Mouse (Mus musculus) urinary bladder, adult 18-20 months (tissue): ENCODE results near the gene Dip2c.

ENCODE experiments used
- DNase-seq, 2 experiments: peaks; one replicate each; pipeline ENCODE4 v3.0.0; 2022; ENCODE audit warnings: low spot score in 2 of 2, mixed read lengths in 2 of 2

Gene Dip2c

GRCm38 (mm10) chr13:9424434-9424833 is 148.1 kb downstream of the Dip2c start:
- no peak for DNase-seq

DNA sequence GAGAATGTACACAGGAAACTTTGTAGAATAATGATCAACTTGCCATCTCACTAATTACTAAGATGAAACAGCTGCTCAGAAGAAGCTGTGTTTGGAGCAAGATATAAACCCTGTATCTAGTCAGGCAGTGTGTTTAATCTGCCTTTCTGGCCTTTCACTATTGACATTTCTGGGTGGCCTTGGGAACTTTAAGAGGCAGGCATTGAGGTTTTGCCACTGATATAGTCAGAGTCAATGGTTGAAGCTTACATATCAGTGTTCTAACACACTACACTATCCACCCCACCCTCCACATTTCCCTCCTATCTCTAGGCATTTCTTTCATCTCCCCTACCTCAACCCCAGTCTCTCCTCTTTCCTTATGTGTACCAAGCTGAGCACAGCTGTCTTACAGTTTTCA is 149.9 kb downstream of the Dip2c start:
- DNase-seq, result no peak

- no peak for DNase-seq
Measured at GRCm38 (mm10) chr13:9426779-9427178, 150.5 kb downstream of the Dip2c start.

- no peak for DNase-seq
Measured at GRCm38 (mm10) chr13:9429884-9430283, 153.6 kb downstream of the Dip2c start.

DNA sequence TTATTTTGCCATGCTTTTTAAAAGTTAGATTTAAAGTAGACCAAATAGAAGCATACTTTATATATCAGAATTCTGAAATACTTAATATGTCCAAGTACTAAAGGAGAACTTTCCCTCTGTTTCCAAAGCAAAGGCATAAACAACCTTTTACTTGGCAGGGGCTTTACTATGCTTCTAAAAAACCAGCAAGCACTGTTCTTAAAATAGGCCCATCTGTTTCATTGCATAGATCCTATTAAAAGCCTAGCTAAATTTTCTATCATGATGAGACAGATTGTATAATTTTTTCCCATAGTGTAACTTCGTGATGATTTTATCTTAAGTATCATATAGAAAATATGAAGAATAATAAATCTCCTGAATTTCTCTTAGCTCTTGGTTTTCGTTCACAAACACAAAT is 154.4 kb downstream of the Dip2c start:
- no peak for DNase-seq

- DNase-seq, result no peak
Measured at GRCm38 (mm10) chr13:9431441-9431840, 155.1 kb downstream of the Dip2c start.

- no peak for DNase-seq
Measured at GRCm38 (mm10) chr13:9443066-9443465, 166.7 kb downstream of the Dip2c start.

DNA sequence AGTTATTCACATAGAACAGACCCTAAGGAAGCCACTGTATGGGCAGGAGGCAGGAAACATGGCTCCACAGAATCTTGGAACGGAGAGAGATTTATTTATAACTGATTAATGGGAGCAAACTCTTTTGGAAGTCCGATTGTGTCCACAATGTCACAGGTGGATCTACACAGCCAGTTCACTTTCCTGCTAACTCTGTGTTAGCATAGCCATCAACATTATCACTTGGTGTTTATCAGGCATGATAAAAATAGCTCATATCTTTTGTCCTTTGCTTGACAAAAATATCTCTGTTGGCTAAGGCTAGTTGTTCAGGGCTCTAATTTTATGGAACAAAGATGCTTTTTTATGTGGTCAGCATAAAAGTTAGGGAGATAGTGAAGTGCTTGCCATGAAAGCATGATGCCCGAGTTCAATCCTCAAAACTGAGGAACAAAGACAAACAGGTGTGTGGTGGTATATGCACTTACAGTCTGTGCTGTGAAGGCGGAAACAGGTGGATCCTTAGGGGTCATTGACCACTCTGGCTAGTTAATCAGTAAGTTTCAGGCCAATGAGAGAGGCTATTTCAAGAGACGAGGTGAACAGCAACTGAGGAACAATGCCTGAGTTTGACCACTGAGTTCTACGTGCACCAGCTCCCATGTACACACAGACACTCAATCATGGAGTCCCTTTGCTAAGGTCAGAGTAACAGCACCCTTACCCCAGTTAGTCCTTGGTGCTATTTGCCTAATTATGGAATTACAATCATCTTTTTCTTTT is 169.4 kb downstream of the Dip2c start:
- DNase-seq, result no peak

DNA sequence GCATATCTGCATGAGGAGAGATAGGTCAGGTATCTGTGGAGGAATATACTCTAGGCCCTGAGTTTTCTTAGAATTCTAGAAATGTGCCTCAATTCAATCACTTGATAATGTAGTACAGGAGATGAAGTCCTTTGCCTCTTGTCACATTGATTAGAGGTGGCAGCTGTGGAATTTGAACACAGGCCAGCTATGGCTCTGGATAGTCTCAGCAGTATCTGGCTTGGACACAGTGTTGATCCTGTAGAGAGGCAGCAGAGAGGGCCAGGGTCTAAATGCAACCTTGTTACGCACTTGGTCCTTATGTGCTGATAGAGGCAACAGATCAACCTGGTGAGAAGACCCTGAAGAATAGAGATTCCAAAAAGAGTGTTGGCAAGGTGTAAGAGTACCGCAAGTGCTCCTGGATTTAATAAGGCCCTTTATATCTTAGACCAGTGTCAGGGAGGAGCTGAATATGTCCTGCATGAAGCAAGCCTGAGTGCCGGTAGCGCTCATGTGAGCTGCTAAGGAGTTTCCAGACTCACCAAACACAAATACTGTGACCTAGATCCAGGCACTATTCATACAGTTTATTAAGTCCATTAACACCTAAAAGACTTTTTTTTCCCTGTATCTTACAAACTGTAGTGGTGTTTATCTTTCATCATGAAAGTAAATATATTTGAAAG is 170.3 kb downstream of the Dip2c start:
- DNase-seq, result no peak

DNA sequence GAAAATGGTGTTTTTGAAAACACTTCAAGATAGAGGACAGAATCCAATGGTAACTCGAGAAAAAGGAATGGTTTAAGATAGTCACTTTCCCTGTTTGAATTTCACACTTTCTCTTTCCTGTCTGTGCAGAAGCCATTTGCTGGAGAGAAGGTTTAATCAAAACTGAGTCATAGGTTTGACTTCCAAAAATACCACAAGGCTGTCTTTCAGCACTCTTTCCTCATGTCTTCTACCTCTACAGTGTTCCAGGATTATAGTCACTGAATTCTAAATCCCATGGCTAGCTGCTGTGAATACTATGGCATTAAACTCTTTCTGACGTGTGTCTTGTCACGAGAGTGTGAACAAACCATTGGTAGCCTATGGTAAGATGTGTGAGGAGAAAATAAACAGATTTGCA is 173.9 kb downstream of the Dip2c start:
- DNase-seq, result no peak

DNA sequence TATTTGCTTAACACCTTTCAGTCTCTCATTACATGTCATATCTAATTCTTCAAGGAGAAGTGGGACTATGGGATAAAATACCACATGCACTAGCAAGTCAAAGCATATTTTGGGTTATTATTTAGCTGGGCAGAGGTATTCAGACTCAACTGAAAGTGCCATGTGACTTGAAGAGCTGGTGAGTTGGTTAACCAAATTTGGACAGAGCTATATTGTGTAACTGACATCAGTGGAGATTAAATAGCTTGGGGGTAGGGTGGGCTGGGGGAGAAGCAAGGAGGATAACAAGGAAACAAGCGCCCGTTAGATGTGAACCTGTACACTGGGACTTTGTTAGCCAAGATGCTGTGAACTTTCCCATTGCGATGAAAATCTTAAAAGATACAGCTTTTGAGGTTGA is 175.6 kb downstream of the Dip2c start:
- DNase-seq, result no peak

- no peak for DNase-seq
Measured at GRCm38 (mm10) chr13:9454426-9455177, 178.3 kb downstream of the Dip2c start.

GRCm38 (mm10) chr13:9455979-9456378 is 179.7 kb downstream of the Dip2c start:
- no peak for DNase-seq

GRCm38 (mm10) chr13:9457420-9458308 is 181.3 kb downstream of the Dip2c start:
- DNase-seq, result no peak

- no peak for DNase-seq
Measured at GRCm38 (mm10) chr13:9464457-9464856, 188.1 kb downstream of the Dip2c start.

DNA sequence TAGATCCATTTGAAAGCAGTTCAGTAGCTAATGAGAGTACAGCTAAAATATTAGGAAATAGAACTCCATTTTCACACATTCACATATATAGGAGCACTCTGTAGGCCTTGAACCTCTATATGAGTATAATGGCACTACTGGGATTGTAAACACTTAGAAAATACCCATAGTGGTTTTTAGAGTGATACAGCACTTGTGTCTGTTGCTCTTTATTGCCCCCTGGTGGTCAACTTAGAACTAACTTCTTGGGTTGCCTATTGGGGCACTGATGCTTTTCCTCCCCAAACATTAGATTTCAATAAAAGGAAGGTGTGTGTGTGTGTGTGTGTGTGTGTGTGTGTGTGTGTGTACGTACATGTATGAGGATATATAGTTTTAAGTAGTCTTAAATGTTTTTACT is 190.9 kb downstream of the Dip2c start:
- DNase-seq, result peak in 1 of 2 experiments; percentile 24

DNA sequence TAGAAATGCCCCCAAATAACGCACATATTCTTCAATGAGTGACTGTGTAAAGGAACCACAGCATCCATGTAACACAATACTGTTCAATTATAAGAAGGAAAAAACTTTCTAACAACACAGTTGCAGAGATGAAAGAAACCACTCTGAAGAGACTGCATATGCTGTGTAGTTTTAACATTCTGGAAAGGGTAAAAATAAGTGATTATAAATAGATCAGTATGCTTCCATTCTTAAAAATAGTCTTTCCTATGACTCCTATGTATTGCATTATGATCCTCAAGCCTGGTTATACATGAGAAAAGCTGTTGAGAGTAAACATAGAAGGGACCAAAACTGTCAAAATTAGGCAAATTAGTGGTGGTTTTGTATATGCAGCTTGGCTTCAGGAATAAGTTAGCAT is 197.1 kb downstream of the Dip2c start:
- DNase-seq, result no peak

DNA sequence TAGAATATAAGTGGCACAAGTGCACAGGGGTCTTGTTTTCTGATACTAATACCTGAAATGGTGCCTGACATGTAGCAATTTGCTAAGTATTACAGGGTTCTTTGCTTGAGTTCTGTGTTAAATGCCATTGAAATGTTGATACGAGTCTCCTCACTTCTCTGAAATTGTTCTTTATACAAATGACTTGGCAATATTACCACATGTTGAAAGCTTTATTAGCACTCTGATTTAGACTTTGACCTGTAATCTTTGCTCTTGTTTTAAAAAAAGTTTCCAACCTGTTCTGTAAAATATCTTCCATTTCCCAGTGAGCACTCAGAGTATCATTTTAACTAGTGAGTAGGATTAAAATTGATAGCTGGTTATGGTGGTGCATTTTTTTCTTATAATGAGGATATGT is 205.4 kb downstream of the Dip2c start:
- no peak for DNase-seq

DNA sequence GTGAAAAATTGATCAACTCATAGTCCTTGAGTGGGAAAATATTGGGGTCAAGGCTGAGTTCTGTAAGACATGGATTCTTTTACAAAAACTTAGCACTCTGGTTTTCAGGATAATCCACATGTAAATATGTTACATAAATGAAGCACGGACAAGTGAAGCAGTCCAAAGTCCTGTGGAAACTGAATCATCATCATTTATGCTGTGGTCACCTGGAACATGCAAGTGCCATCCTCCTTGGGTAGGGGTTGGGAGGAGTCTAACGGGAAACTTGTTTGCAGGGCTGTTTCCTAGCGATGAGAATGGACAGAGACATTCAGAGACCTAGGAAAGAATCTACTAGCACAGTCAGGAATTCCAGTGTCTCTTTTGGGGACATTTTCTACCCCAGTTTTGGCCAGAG is 213.4 kb downstream of the Dip2c start:
- no peak for DNase-seq

GRCm38 (mm10) chr13:9494726-9495125 is 218.4 kb downstream of the Dip2c start:
- peak in 1 of 2 experiments; percentile 9 for DNase-seq

- no peak for DNase-seq
Measured at GRCm38 (mm10) chr13:9504118-9504856, 228.0 kb downstream of the Dip2c start.
